Mouse (Mus musculus) erythroblast, embryonic 14.5 days (primary cell): Measurements from ENCODE around the gene Cd19.

ENCODE experiments used
- GATA1 ChIP-seq: IDR thresholded peaks from 2 replicates; pipeline ENCODE4 v1.6.1; 2012; ENCODE audit warnings: low read length, inconsistent platforms, mixed read lengths
- TAL1 ChIP-seq: IDR thresholded peaks from 3 replicates; pipeline ENCODE4 v1.6.1; 2012; ENCODE audit warnings: low read length, inconsistent platforms, mixed read lengths

- TF ChIP-seq GATA1, result no peak
- TF ChIP-seq TAL1, result no peak
Measured at GRCm38 (mm10) chr7:126440134-126440533, 25.4 kb upstream of the Cd19 start.
